Mouse (Mus musculus) heart, embryonic 10.5 days (tissue): Measurements from ENCODE around the gene Fbxw28. TPM values are rescaled to one million over a fixed set of nuclear protein-coding genes. Genes with fewer than 3 reads are reported as not detected.
"Not testable (repeated sequence)": the region's sequence is repeated elsewhere in the genome, so short reads cannot be mapped to it uniquely, and the experiment has no call there.

ENCODE experiments used
- DNase-seq: peaks from one replicate; pipeline ENCODE4 v3.0.0-alpha.2; 2017; ENCODE audit warnings: low spot score
- H3K27ac ChIP-seq: fragments of 300-500 bp; sonication (generic); 2 replicates; pipeline ENCODE4 v1.5.1; 2016; ENCODE audit warnings: mild to moderate bottlenecking
- H3K27me3 ChIP-seq: fragments of 300-500 bp; sonication (generic); 2 replicates; pipeline ENCODE4 v1.6.1; 2016; ENCODE audit warnings: mild to moderate bottlenecking; ENCODE audit not compliant: poor library complexity, insufficient read depth, severe bottlenecking
- H3K36me3 ChIP-seq: fragments of 300-500 bp; sonication (generic); 2 replicates; pipeline ENCODE4 v1.6.1; 2016; ENCODE audit warnings: mild to moderate bottlenecking, moderate library complexity
- H3K4me1 ChIP-seq: fragments of 300-500 bp; sonication (generic); 2 replicates; pipeline ENCODE4 v1.6.1; 2016; ENCODE audit warnings: mild to moderate bottlenecking
- H3K4me3 ChIP-seq: fragments of 300-500 bp; sonication (generic); 2 replicates; pipeline ENCODE4 v1.5.1; 2016; ENCODE audit warnings: mild to moderate bottlenecking, moderate library complexity
- H3K9me3 ChIP-seq: fragments of 300-500 bp; sonication (generic); 2 replicates; pipeline ENCODE4 v1.6.1; 2016; ENCODE audit warnings: mild to moderate bottlenecking, moderate library complexity
- WGBS: fragments of 180-500 bp; shearing (Covaris S2); methylation state at CpG from one replicate; pipeline ENCODE4 v1.1.7; 2016; 5-methylcytosine and 5-hydroxymethylcytosine counted together
- polyA plus RNA-seq: library from polyadenylated mRNA; unstranded; fragments of >200 nt; fragmentation: Nextera tagmentation; extraction: Ambion mirVana; gene quantifications from 2 replicates; pipeline ENCODE4 v1.2.1, GENCODE M21; 2016

Fbxw28 gene
- polyA plus RNA-seq = not detected in 2 replicates

DNA sequence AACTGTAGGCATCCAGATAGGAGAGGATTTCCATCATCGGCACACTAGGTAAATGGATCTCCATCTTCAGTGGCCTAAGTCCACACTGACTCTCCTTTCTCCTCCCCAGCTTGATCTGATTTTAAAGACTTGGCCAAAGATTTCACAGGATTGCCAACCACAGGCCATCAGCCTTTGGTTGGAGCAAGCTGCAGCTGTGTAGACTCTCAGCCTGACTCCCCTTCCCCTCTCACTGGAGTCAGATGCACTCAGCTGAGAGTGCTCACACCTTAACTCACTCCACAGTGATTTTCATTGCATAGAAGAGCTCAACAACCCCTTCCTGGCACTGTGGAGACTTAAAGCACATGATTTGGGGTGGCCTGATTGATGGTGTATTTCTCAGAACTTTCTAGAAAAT, at the start of gene Fbxw28:
TSS of gene Fbxw28 (minus strand) at position 101 of the 400 bp plus-strand sequence.
- H3K9me3 ChIP-seq, H3K4me1 ChIP-seq, H3K27ac ChIP-seq, H3K27me3 ChIP-seq, H3K4me3 ChIP-seq, DNase-seq, H3K36me3 ChIP-seq: not testable (repeated sequence)
- 100% methylated on average over 1 of the region's 1 CpGs for WGBS

DNA sequence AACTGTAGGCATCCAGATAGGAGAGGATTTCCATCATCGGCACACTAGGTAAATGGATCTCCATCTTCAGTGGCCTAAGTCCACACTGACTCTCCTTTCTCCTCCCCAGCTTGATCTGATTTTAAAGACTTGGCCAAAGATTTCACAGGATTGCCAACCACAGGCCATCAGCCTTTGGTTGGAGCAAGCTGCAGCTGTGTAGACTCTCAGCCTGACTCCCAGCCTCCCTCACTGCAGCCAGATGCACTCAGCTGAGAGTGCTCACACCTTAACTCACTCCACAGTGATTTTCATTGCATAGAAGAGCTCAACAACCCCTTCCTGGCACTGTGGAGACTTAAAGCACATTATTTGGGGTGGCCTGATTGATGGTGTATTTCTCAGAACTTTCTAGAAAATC, 51.9 kb downstream of the Fbxw28 start, which contains the start of gene Fbxw14:
TSS of gene Fbxw14 (minus strand) at position 101 of the 400 bp plus-strand sequence.
- not testable (repeated sequence) for H3K36me3 ChIP-seq, H3K4me3 ChIP-seq, H3K4me1 ChIP-seq, DNase-seq, H3K27ac ChIP-seq, H3K27me3 ChIP-seq, H3K9me3 ChIP-seq
- WGBS = 100% methylated on average over 1 of the region's 1 CpGs

Other genes with a start within 250 kb of the Fbxw28 start
- gene Plxnb1, start 244.3 kb downstream of the Fbxw28 start, polyA plus RNA-seq = 11.5 and 14.2 TPM in 2 replicates
- gene Fbxw21, start 177.6 kb downstream of the Fbxw28 start, polyA plus RNA-seq = not detected in 2 replicates
- gene Fbxw13, start 143.7 kb downstream of the Fbxw28 start, polyA plus RNA-seq = not detected in 2 replicates
- not detected in 2 replicates for gene Fbxw20, start 104.9 kb downstream of the Fbxw28 start, polyA plus RNA-seq
- not detected in 2 replicates for gene Fbxw14, start 52.0 kb downstream of the Fbxw28 start, polyA plus RNA-seq
- gene Fbxw22, start 64.6 kb upstream of the Fbxw28 start, polyA plus RNA-seq = not detected in 2 replicates
- gene Fbxw16, start 109.5 kb upstream of the Fbxw28 start, polyA plus RNA-seq = not detected in 2 replicates
- not detected in 2 replicates for gene Fbxw19, start 156.2 kb upstream of the Fbxw28 start, polyA plus RNA-seq
- gene Fbxw15, start 228.6 kb upstream of the Fbxw28 start, polyA plus RNA-seq = not detected in 2 replicates